Mouse (Mus musculus) heart, embryonic 12.5 days (tissue): ENCODE data around the gene Ccr6. TPM values are rescaled to one million over a fixed set of nuclear protein-coding genes. Genes with fewer than 3 reads are reported as not detected.

ENCODE experiments used
- ATAC-seq: fragments of 200-750 bp; cut with Nextera tagmentation; 2 replicates; pipeline ENCODE4 v1.8.0; 2017; ENCODE audit warnings: moderate TSS enrichment, moderate library complexity; ENCODE audit not compliant: insufficient number of reproducible peaks, low FRiP score
- H3K27ac ChIP-seq: fragments of 300-500 bp; sonication (generic); 2 replicates; pipeline ENCODE4 v1.5.1; 2016; ENCODE audit warnings: mild to moderate bottlenecking, moderate library complexity; ENCODE audit not compliant: poor library complexity, severe bottlenecking
- H3K27me3 ChIP-seq: fragments of 300-500 bp; sonication (generic); replicated peaks from 2 replicates; pipeline ENCODE4 v1.6.1; 2016; ENCODE audit warnings: mild to moderate bottlenecking, moderate library complexity
- H3K36me3 ChIP-seq: fragments of 300-500 bp; sonication (generic); 2 replicates; pipeline ENCODE4 v1.6.1; 2016; ENCODE audit warnings: mild to moderate bottlenecking, moderate library complexity
- H3K4me1 ChIP-seq: fragments of 300-500 bp; sonication (generic); replicated peaks from 2 replicates; pipeline ENCODE4 v1.6.1; 2016; ENCODE audit warnings: mild to moderate bottlenecking
- H3K4me2 ChIP-seq: fragments of 300-500 bp; sonication (generic); 2 replicates; pipeline ENCODE4 v1.6.1; 2016; ENCODE audit warnings: mild to moderate bottlenecking, moderate library complexity
- H3K4me3 ChIP-seq: fragments of 300-500 bp; sonication (generic); 2 replicates; pipeline ENCODE4 v1.5.1; 2016; ENCODE audit warnings: mild to moderate bottlenecking
- H3K9ac ChIP-seq: fragments of 300-500 bp; sonication (generic); 2 replicates; pipeline ENCODE4 v1.6.1; 2016; ENCODE audit warnings: mild to moderate bottlenecking, moderate library complexity
- H3K9me3 ChIP-seq: fragments of 300-500 bp; sonication (generic); replicated peaks from 2 replicates; pipeline ENCODE4 v1.6.1; 2016; ENCODE audit warnings: mild to moderate bottlenecking, moderate library complexity
- WGBS: fragments of 180-500 bp; shearing (Covaris S2); methylation state at CpG from one replicate; pipeline ENCODE4 v1.1.7; 2016; 5-methylcytosine and 5-hydroxymethylcytosine counted together
- polyA plus RNA-seq: library from polyadenylated mRNA; unstranded; fragments of >200 nt; fragmentation: Nextera tagmentation; extraction: Ambion mirVana; gene quantifications from 2 replicates; pipeline ENCODE4 v1.2.1, GENCODE M21; 2016

The Ccr6 gene
- polyA plus RNA-seq, 1 experiment from 2014 or later, result not detected

- H3K27ac ChIP-seq, result no peak overlapping the region
- H3K9me3 ChIP-seq, result no peaks in the 10 kb centered on the region
- H3K4me1 ChIP-seq, result no peaks in the 10 kb centered on the region
- ATAC-seq, result no peak
- H3K4me2 ChIP-seq, result no peak overlapping the region
- H3K9ac ChIP-seq, result no peak overlapping the region
- 0 out of 2 replicates have a peak, but pooled peaks cover 14% of the 10 kb centered on the region for H3K27me3 ChIP-seq
- H3K4me3 ChIP-seq, result no peak overlapping the region
- H3K36me3 ChIP-seq, result no peaks in the 10 kb centered on the region
- 70% methylated on average over 10 of the region's 10 CpGs for WGBS
Measured at GRCm38 (mm10) chr17:8210675-8211074, 25.2 kb upstream of the Ccr6 start.

- WGBS, result 80% methylated on average over 6 of the region's 6 CpGs
- H3K4me1 ChIP-seq, result no peaks in the 10 kb centered on the region
Measured at GRCm38 (mm10) chr17:8211399-8211798, 24.4 kb upstream of the Ccr6 start.

GRCm38 (mm10) chr17:8214369-8214768 is 21.5 kb upstream of the Ccr6 start:
- no peaks in the 10 kb centered on the region for H3K9me3 ChIP-seq
- 0 out of 2 replicates have a peak, but pooled peaks cover 10% of the 10 kb centered on the region for H3K27me3 ChIP-seq
- H3K27ac ChIP-seq, result no peak overlapping the region
- H3K36me3 ChIP-seq, result no peaks in the 10 kb centered on the region
- WGBS, result 72% methylated on average over 1 of the region's 1 CpGs
- no peak for ATAC-seq
- no peak overlapping the region for H3K9ac ChIP-seq
- no peaks in the 10 kb centered on the region for H3K4me1 ChIP-seq
- H3K4me3 ChIP-seq, result no peak overlapping the region
- no peak overlapping the region for H3K4me2 ChIP-seq

More at GRCm38 (mm10) chr17:8211399-8211798, 24.4 kb upstream of the Ccr6 start:
- Histone ChIP-seq H3K4me2 (no peak overlapping the region), H3K36me3 (no peaks in the 10 kb centered on the region), H3K9me3 (no peaks in the 10 kb centered on the region), H3K4me3 (no peak overlapping the region), H3K27me3 (0 out of 2 replicates have a peak, but pooled peaks cover 10% of the 10 kb centered on the region), H3K9ac (no peak overlapping the region), H3K27ac (no peak overlapping the region)
- ATAC-seq, result no peak

- H3K9me3 ChIP-seq, result no peaks in the 10 kb centered on the region
- H3K4me1 ChIP-seq, result no peaks in the 10 kb centered on the region
- H3K4me3 ChIP-seq, result no peak overlapping the region
- 0 out of 2 replicates have a peak, but pooled peaks cover 10% of the 10 kb centered on the region for H3K27me3 ChIP-seq
- H3K27ac ChIP-seq, result no peak overlapping the region
- WGBS, result 89% methylated on average over 12 of the region's 12 CpGs
- no peak for ATAC-seq
- H3K9ac ChIP-seq, result no peak overlapping the region
- H3K4me2 ChIP-seq, result no peak overlapping the region
- H3K36me3 ChIP-seq, result no peaks in the 10 kb centered on the region
Measured at GRCm38 (mm10) chr17:8215016-8215745, 20.7 kb upstream of the Ccr6 start.

- Histone ChIP-seq H3K36me3 (no peaks in the 10 kb centered on the region), H3K4me1 (no peaks in the 10 kb centered on the region), H3K4me2 (no peak overlapping the region), H3K27me3 (no peaks in the 10 kb centered on the region), H3K9ac (no peak overlapping the region), H3K9me3 (no peaks in the 10 kb centered on the region), H3K27ac (no peak overlapping the region), H3K4me3 (no peak overlapping the region)
- WGBS, result 86% methylated on average over 10 of the region's 10 CpGs
- no peak for ATAC-seq
Measured at GRCm38 (mm10) chr17:8223225-8223624, 12.6 kb upstream of the Ccr6 start.

DNA sequence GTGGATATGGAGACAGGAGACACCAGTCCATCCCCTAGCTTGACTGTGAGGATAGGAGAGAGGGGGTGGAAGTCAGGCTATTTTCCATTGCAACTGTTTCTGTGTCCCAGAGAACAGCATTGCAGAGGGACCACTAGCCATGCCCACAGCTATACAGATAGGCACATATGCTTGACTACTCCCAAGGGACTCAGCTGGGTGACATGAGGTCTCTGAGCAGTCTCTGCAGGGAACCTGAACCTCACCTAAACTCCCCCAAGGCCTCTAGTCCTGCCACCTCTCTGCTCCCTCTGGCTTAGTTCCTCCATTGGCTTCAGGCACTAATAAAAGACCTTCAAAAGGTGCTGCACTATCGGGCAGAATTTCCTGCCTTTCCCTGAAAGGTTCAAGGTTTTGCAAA is 11.8 kb upstream of the Ccr6 start:
- no peak for ATAC-seq
- Histone ChIP-seq H3K27ac (no peak overlapping the region), H3K27me3 (no peaks in the 10 kb centered on the region), H3K9me3 (no peaks in the 10 kb centered on the region), H3K4me2 (no peak overlapping the region), H3K4me3 (no peak overlapping the region), H3K9ac (no peak overlapping the region), H3K36me3 (no peaks in the 10 kb centered on the region), H3K4me1 (no peaks in the 10 kb centered on the region)
- WGBS, result 69% methylated on average over 1 of the region's 1 CpGs

DNA sequence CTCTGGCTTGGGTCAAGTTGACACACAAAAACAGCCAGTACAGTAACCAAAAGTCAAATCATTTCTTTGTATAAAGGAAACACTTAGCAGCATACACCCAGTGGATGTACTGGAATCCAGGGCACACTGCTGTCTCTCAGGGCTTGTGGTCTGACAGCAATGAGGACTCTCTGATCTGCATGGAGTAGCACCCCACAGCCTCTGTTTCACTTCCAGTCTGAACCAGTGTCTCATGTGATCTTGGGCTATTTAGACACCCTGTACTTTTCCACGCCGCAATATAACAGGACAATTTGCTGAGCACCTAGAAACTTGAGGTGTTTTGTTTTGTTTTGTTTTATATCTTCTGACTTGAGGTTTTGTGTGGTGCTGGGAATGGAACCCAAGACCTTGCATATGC is 10.7 kb upstream of the Ccr6 start:
- no peak for ATAC-seq
- no peaks in the 10 kb centered on the region for H3K4me1 ChIP-seq
- H3K27me3 ChIP-seq, result no peaks in the 10 kb centered on the region
- no peaks in the 10 kb centered on the region for H3K9me3 ChIP-seq
- WGBS, result 89% methylated on average over 2 of the region's 2 CpGs
- no peak overlapping the region for H3K4me2 ChIP-seq
- H3K4me3 ChIP-seq, result no peak overlapping the region
- no peak overlapping the region for H3K27ac ChIP-seq
- H3K36me3 ChIP-seq, result no peaks in the 10 kb centered on the region
- no peak overlapping the region for H3K9ac ChIP-seq

DNA sequence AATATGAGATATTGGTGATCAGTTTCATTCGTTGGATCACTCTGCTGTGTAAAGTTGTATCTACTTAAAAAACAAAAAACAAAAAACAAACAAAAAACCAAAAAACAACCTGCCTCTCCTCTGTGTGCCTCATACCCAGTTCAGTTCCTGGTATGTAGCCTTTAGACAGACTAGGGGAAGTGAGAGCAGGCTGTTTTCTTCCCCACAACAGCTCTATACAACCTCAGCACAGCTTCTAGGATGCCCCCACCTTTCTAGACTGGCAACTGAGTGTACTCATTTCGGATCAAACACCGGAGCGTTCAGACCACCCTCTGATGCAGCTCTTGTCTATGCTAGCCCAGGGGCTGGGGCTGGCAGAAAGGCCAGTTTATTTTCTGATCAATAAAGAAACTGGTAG is 10.1 kb upstream of the Ccr6 start:
- Histone ChIP-seq H3K27me3 (no peaks in the 10 kb centered on the region), H3K36me3 (no peaks in the 10 kb centered on the region), H3K9me3 (no peaks in the 10 kb centered on the region), H3K4me2 (no peak overlapping the region), H3K27ac (no peak overlapping the region), H3K4me1 (no peaks in the 10 kb centered on the region), H3K4me3 (no peak overlapping the region), H3K9ac (no peak overlapping the region)
- WGBS, result 71% methylated on average over 4 of the region's 4 CpGs
- no peak for ATAC-seq

DNA sequence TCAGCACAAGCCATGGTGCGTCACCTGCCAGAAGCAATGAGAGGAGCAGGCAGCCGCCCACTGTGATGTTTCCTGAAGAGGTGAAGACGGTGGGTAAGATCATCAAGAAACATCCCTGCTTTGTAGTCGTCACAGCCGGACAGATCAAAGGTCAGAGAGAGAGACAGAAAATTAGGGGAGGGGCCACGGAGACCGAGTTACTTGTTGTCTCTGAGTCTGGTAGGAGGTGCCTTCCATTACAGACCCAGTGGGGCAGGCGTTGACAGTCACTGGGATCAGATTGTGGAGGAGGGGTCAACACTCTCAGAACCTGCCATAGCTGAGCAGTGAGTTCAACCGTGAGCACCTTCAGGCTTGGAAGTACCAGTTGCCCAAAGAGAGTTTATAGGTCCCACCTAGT is 7.2 kb upstream of the Ccr6 start:
- no peak overlapping the region for H3K4me3 ChIP-seq
- H3K9ac ChIP-seq, result no peak overlapping the region
- ATAC-seq, result no peak
- no peak overlapping the region for H3K4me2 ChIP-seq
- 33% methylated on average over 9 of the region's 9 CpGs for WGBS
- H3K9me3 ChIP-seq, result no peaks in the 10 kb centered on the region
- H3K27ac ChIP-seq, result no peak overlapping the region
- H3K36me3 ChIP-seq, result no peaks in the 10 kb centered on the region
- peaks cover 5% of the 10 kb centered on the region; the same call in 1 of the 2 replicates for H3K4me1 ChIP-seq
- no peaks in the 10 kb centered on the region for H3K27me3 ChIP-seq

- no peak for ATAC-seq
- Histone ChIP-seq H3K9me3 (no peaks in the 10 kb centered on the region), H3K9ac (no peak overlapping the region), H3K4me2 (no peak overlapping the region), H3K4me3 (no peak overlapping the region), H3K27ac (no peak overlapping the region), H3K4me1 (peaks cover 5% of the 10 kb centered on the region; the same call in 1 of the 2 replicates), H3K27me3 (peaks cover 2% of the 10 kb centered on the region; the same call in 1 of the 2 replicates), H3K36me3 (no peaks in the 10 kb centered on the region)
- 84% methylated on average over 3 of the region's 3 CpGs for WGBS
Measured at GRCm38 (mm10) chr17:8229607-8230006, 6.2 kb upstream of the Ccr6 start.

- Histone ChIP-seq H3K27me3 (peaks cover 11% of the 10 kb centered on the region; the same call in 1 of the 2 replicates), H3K9ac (no peak overlapping the region), H3K27ac (no peak overlapping the region), H3K36me3 (no peaks in the 10 kb centered on the region), H3K4me2 (no peak overlapping the region), H3K4me3 (no peak overlapping the region), H3K4me1 (peaks cover 5% of the 10 kb centered on the region; the same call in 1 of the 2 replicates), H3K9me3 (no peaks in the 10 kb centered on the region)
- 0 out of 2 replicates have a peak, but pooled peaks have one; percentile 53 for ATAC-seq
- 31% methylated on average over 5 of the region's 5 CpGs for WGBS
Measured at GRCm38 (mm10) chr17:8232089-8232488, 3.8 kb upstream of the Ccr6 start.
